26 mouse cellular contexts compared by ENCODE assay signal in the genomic region with DNA sequence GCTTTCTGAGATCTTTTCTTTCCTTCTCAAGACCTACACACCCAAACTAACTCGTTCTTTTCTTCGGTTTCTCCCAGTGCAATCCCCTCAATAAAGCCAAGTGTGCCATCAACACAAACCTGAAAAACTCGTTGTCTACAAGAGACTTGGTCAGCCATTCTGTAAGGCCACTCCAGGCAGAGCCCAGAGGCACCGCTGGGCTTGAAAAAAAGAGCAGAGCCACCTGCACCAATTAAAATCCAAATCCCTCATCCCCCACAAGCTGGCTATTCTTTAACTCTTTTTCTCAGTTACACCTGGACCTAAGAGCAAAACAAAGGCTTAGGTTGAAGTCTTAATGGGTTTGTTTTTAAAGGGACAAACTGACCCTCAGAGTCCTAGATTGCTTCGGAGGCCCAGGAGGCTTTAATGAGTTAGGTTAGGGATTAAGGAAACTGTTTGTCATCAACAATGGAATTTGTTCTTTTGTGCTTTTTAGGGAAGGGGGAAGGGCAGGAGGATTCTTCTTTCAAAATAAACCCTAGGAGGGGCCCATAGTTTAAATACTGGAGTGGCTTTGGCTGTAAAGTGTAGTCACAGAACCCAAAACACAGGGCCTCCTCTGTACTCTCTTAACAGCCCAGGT.
DNase-seq lines count a peak whose midpoint lies in the region; ATAC-seq and TF ChIP-seq lines count a peak whose summit lies in the region.
"Had no signal": no experiment of that assay in that cellular context is flagged by ENCODE, and none has a peak within 500 bp of the region (broad histone marks: within the 10 kb centered on the region; RNA-seq: fewer than 3 reads in every experiment).

No protein-coding gene starts in this region.

- H3K9ac ChIP-seq in kidney, postnatal 0 days (ENCODE audit: low read depth, low read length) = no peak overlapping the region
- H3K9ac ChIP-seq in ES-E14 (ENCODE audit: insufficient read depth, low read depth, low read length, poor library complexity, severe bottlenecking) = no peak overlapping the region
- no peak overlapping the region for H3K9ac ChIP-seq in embryonic facial prominence, embryonic 13.5 days
- H3K9ac ChIP-seq in liver, embryonic 16.5 days (ENCODE audit: low read depth, low read length) = peak overlapping the region; percentile 56
- H3K9ac ChIP-seq: heart, embryonic 12.5 days; hindbrain, embryonic 13.5 days; limb, embryonic 13.5 days; lung, embryonic 15.5 days; neural tube, embryonic 12.5 days had no signal

- in situ Hi-C loops in ES-E14 (cut with MboI; ENCODE audit: low sequenced_read_pairs in 2 of 2, unreplicated experiment in 2 of 2) = no loop called here

- no peaks in the 10 kb centered on the region for H3K9me3 ChIP-seq in kidney, postnatal 0 days (replicated peaks; ENCODE audit: low read length)
- no peaks in the 10 kb centered on the region for H3K9me3 ChIP-seq in ES-E14 (ENCODE audit: control insufficient read depth, insufficient read depth, low read depth, low read length)
- H3K9me3 ChIP-seq in embryonic facial prominence, embryonic 13.5 days = no peaks in the 10 kb centered on the region
- no peaks in the 10 kb centered on the region for H3K9me3 ChIP-seq in liver, embryonic 16.5 days (replicated peaks; ENCODE audit: control insufficient read depth, low read length)
- H3K9me3 ChIP-seq: G1E; heart, embryonic 12.5 days; hindbrain, embryonic 13.5 days; limb, embryonic 13.5 days; lung, embryonic 15.5 days; neural tube, embryonic 12.5 days had no signal

- H3K4me1 ChIP-seq in kidney, postnatal 0 days (replicated peaks; ENCODE audit: insufficient read depth, low read length) = peaks cover 14% of the 10 kb centered on the region; the same call in 1 of the 2 replicates
- H3K4me1 ChIP-seq in ES-E14 (ENCODE audit: control insufficient read depth in 2 of 2, insufficient read depth in 2 of 2, low read length in 2 of 2, poor library complexity in 1 of 2) = peaks cover 15 to 46% of the 10 kb centered on the region in 2 experiments
- peaks cover 25% of the 10 kb centered on the region for H3K4me1 ChIP-seq in embryonic facial prominence, embryonic 13.5 days
- H3K4me1 ChIP-seq in liver, embryonic 16.5 days (ENCODE audit: control insufficient read depth, low read depth, low read length) = peaks cover 64% of the 10 kb centered on the region

- no peak for ATAC-seq in kidney, postnatal 0 days (replicated peaks; ENCODE audit: low FRiP score, low read depth)
- ATAC-seq in embryonic facial prominence, embryonic 13.5 days (ENCODE audit: insufficient number of reproducible peaks, insufficient read depth, low FRiP score, low TSS enrichment, low read depth) = no peak
- no peak for ATAC-seq in liver, embryonic 16.5 days (ENCODE audit: low read depth)
- ATAC-seq: forebrain, embryonic 14.5 days; inflammation-experienced regulatory T-cells, adult 6 months had no signal

- H3K4me3 ChIP-seq in kidney, postnatal 0 days (replicated peaks; ENCODE audit: low read depth, low read length) = no peak overlapping the region
- no peak overlapping the region for H3K4me3 ChIP-seq in ES-E14 (ENCODE audit: insufficient read depth in 1 of 2, low read depth in 1 of 2, low read length in 2 of 2, poor library complexity in 1 of 2, severe bottlenecking in 1 of 2)
- no peak overlapping the region for H3K4me3 ChIP-seq in embryonic facial prominence, embryonic 13.5 days
- no peak overlapping the region for H3K4me3 ChIP-seq in liver, embryonic 16.5 days (ENCODE audit: low read depth, low read length)
- H3K4me3 ChIP-seq: erythroblast, embryonic 14.5 days; heart, embryonic 12.5 days; hindbrain, embryonic 13.5 days; layer of hippocampus, adult 2 months; limb, embryonic 13.5 days; lung, embryonic 15.5 days; neural tube, embryonic 12.5 days had no signal

- no peaks in the 10 kb centered on the region for H3K36me3 ChIP-seq in kidney, postnatal 0 days (ENCODE audit: insufficient read depth, low read length)
- no peaks in the 10 kb centered on the region for H3K36me3 ChIP-seq in ES-E14 (ENCODE audit: control insufficient read depth, insufficient read depth, low read length, poor library complexity, severe bottlenecking)
- no peaks in the 10 kb centered on the region for H3K36me3 ChIP-seq in embryonic facial prominence, embryonic 13.5 days
- H3K36me3 ChIP-seq in liver, embryonic 16.5 days (ENCODE audit: control insufficient read depth, insufficient read depth) = no peaks in the 10 kb centered on the region
- H3K36me3 ChIP-seq: G1E; heart, embryonic 12.5 days; hindbrain, embryonic 13.5 days; limb, embryonic 13.5 days; lung, embryonic 15.5 days; neural tube, embryonic 12.5 days had no signal

- no peak for DNase-seq in kidney, postnatal 0 days (ENCODE audit: low spot score)
- DNase-seq in kidney, postnatal 36 days = no peak
- DNase-seq in ES-E14 (ENCODE audit: low read depth, low spot score) = peak; percentile 69
- no peak for DNase-seq in thymus, postnatal 25 days
- DNase-seq in cerebellum, adult 9-10 months = no peak
- DNase-seq: adrenal gland, postnatal 25 days; cerebellum, adult 11-12 months; cerebellum, postnatal 25 days; embryo, embryonic 11 days; heart, postnatal 14 days; kidney, adult 8-10 months had no signal

- H3K27me3 ChIP-seq in kidney, postnatal 0 days (ENCODE audit: insufficient read depth, low read length) = no peaks in the 10 kb centered on the region
- no peaks in the 10 kb centered on the region for H3K27me3 ChIP-seq in embryonic facial prominence, embryonic 13.5 days
- H3K27me3 ChIP-seq in liver, embryonic 16.5 days (ENCODE audit: control insufficient read depth, insufficient read depth, low read depth, low read length) = no peaks in the 10 kb centered on the region; the same call in 1 of the 2 replicates
- H3K27me3 ChIP-seq: heart, embryonic 12.5 days; lung, embryonic 15.5 days; neural tube, embryonic 12.5 days had no signal

- TF ChIP-seq CTCF in kidney, postnatal 0 days (IDR thresholded peaks at IDR 0.05; ENCODE audit: low read depth) = no peak

- 22% methylated on average over 5 of the region's 5 CpGs for WGBS in kidney, postnatal 0 days
- 15% methylated on average over 5 of the region's 5 CpGs for WGBS in embryonic facial prominence, embryonic 13.5 days
- WGBS in liver, embryonic 16.5 days (ENCODE audit: insufficient replicate concordance) = 56% methylated on average over 5 of the region's 5 CpGs

- H3K27ac ChIP-seq in kidney, postnatal 0 days = peak overlapping the region; percentile 63
- peak overlapping the region; percentile 93 for H3K27ac ChIP-seq in ES-E14 (ENCODE audit: insufficient read depth, low read depth, low read length, poor library complexity, severe bottlenecking)
- H3K27ac ChIP-seq in embryonic facial prominence, embryonic 13.5 days = peak overlapping the region; percentile 64
- H3K27ac ChIP-seq in liver, embryonic 16.5 days (ENCODE audit: low read length) = peak overlapping the region; percentile 100
- H3K27ac ChIP-seq: hindbrain, embryonic 13.5 days; layer of hippocampus, adult 2 months; limb, embryonic 13.5 days; lung, embryonic 15.5 days; macrophage; neural tube, embryonic 12.5 days; stomach, postnatal 0 days had no signal

- no peak overlapping the region for H3K4me2 ChIP-seq in kidney, postnatal 0 days (ENCODE audit: low read length)
- H3K4me2 ChIP-seq in embryonic facial prominence, embryonic 13.5 days = no peak overlapping the region
- H3K4me2 ChIP-seq in liver, embryonic 16.5 days (ENCODE audit: low read depth, low read length) = no peak overlapping the region
- H3K4me2 ChIP-seq: heart, embryonic 12.5 days; hindbrain, embryonic 13.5 days; limb, embryonic 13.5 days; lung, embryonic 15.5 days; midbrain, embryonic 11.5 days; neural tube, embryonic 12.5 days had no signal

TF ChIP-seq in ES-E14, 5 proteins besides CTCF, POLR2A, EP300 and RAD21:
- TF ChIP-seq ZC3H11A (IDR thresholded peaks at IDR 0.05; ENCODE audit: borderline replicate concordance, low read depth, low read length) (no peak), CHD2 (IDR thresholded peaks at IDR 0.05; ENCODE audit: low read depth, low read length) (peak; percentile 36; the same call in 1 of the 2 replicates), HCFC1 (IDR thresholded peaks at IDR 0.05; ENCODE audit: borderline replicate concordance, insufficient read depth, low read length) (no peak), ZNF384 (IDR thresholded peaks at IDR 0.05; ENCODE audit: low read depth, low read length) (peak; percentile 89), MAFK (IDR thresholded peaks at IDR 0.05; ENCODE audit: insufficient read depth, low read depth, low read length) (0 out of 2 replicates have a peak, but pooled peaks have one; percentile 17)
